10 mouse cellular contexts compared by ENCODE assay signal in genomic region chr11:99055143-99055542, GRCm38 (mm10). TPM values are rescaled to one million over a fixed set of nuclear protein-coding genes. Genes with fewer than 3 reads are reported as not detected.
DNase-seq lines count a peak whose midpoint lies in the region; ATAC-seq and TF ChIP-seq lines count a peak whose summit lies in the region.
"Had no signal": no experiment of that assay in that cellular context is flagged by ENCODE, and none has a peak within 500 bp of the region (broad histone marks: within the 10 kb centered on the region; RNA-seq: fewer than 3 reads in every experiment).

No protein-coding gene starts in this region.

- peak overlapping the region; percentile 63; the same call in 1 of the 2 replicates for H3K27ac ChIP-seq in gastrocnemius, adult 2 months
- H3K27ac ChIP-seq in lung, embryonic 16.5 days (ENCODE audit: low read length), result peak overlapping the region; percentile 71
- 0 out of 2 replicates have a peak overlapping the region, but pooled peaks have one; percentile 55 for H3K27ac ChIP-seq in heart, embryonic 15.5 days
- H3K27ac ChIP-seq in limb, embryonic 14.5 days (replicated peaks; ENCODE audit: low read depth, low read length), result peak overlapping the region; percentile 45
- H3K27ac ChIP-seq: macrophage had no signal

- no peak overlapping the region for H3K4me2 ChIP-seq in lung, embryonic 16.5 days (ENCODE audit: low read depth, low read length)
- H3K4me2 ChIP-seq in heart, embryonic 15.5 days, result no peak overlapping the region
- no peak overlapping the region for H3K4me2 ChIP-seq in limb, embryonic 14.5 days (replicated peaks; ENCODE audit: low read depth, low read length, severe bottlenecking)

- H3K9ac ChIP-seq in lung, embryonic 16.5 days (ENCODE audit: low read length), result no peak overlapping the region
- no peak overlapping the region for H3K9ac ChIP-seq in heart, embryonic 15.5 days
- H3K9ac ChIP-seq in limb, embryonic 14.5 days (ENCODE audit: low read depth, low read length, severe bottlenecking), result no peak overlapping the region

- DNase-seq in gastrocnemius, adult 2 months, result peak; percentile 46
- no peak for DNase-seq in gastrocnemius, adult 8-10 months (ENCODE audit: low spot score in 2 of 2)
- DNase-seq in lung, adult 18-20 months, result no peak
- DNase-seq in limb, embryonic 14.5 days (ENCODE audit: low spot score), result no peak
- no peak for DNase-seq in thymus, postnatal 0 days (ENCODE audit: low spot score)
- no peak for DNase-seq in thymus, postnatal 14 days
- DNase-seq: cerebellum, adult 9-10 months had no signal

- TF ChIP-seq POLR2A in limb, embryonic 14.5 days (IDR thresholded peaks at IDR 0.05; ENCODE audit: borderline replicate concordance, extremely low read depth, insufficient read depth, insufficient read length), result no peak

- peaks cover 12% of the 10 kb centered on the region; the same call in 1 of the 2 replicates for H3K4me1 ChIP-seq in lung, embryonic 16.5 days (replicated peaks; ENCODE audit: control insufficient read depth, insufficient read depth, low read length)
- H3K4me1 ChIP-seq in heart, embryonic 15.5 days (replicated peaks), result peaks cover 13% of the 10 kb centered on the region
- H3K4me1 ChIP-seq in limb, embryonic 14.5 days (ENCODE audit: control insufficient read depth, insufficient read depth, low read length), result peaks cover 19% of the 10 kb centered on the region

- WGBS in lung, embryonic 16.5 days, result 33% methylated on average over 4 of the region's 4 CpGs
- WGBS in heart, embryonic 15.5 days, result 41% methylated on average over 4 of the region's 4 CpGs
- 30% methylated on average over 4 of the region's 4 CpGs for WGBS in limb, embryonic 14.5 days

- intact Hi-C loops in gastrocnemius, adult 2 months (cut with DNase I), result no loop called here

- no peak for TF ChIP-seq CTCF in gastrocnemius, adult 2 months (IDR thresholded peaks at IDR 0.05)

- no peak overlapping the region for H3K4me3 ChIP-seq in gastrocnemius, adult 2 months
- no peak overlapping the region for H3K4me3 ChIP-seq in lung, embryonic 16.5 days (ENCODE audit: low read length)
- H3K4me3 ChIP-seq in heart, embryonic 15.5 days, result no peak overlapping the region
- no peak overlapping the region for H3K4me3 ChIP-seq in limb, embryonic 14.5 days (replicated peaks; ENCODE audit: low read length)

- H3K9me3 ChIP-seq in lung, embryonic 16.5 days (ENCODE audit: control insufficient read depth, low read length), result peaks cover 3% of the 10 kb centered on the region; the same call in 1 of the 2 replicates
- no peaks in the 10 kb centered on the region for H3K9me3 ChIP-seq in heart, embryonic 15.5 days (replicated peaks)
- peaks cover 6% of the 10 kb centered on the region; the same call in 1 of the 2 replicates for H3K9me3 ChIP-seq in limb, embryonic 14.5 days (ENCODE audit: control insufficient read depth, low read length)

- no peaks in the 10 kb centered on the region for H3K27me3 ChIP-seq in lung, embryonic 16.5 days (ENCODE audit: control insufficient read depth, insufficient read depth, low read depth, low read length)
- no peaks in the 10 kb centered on the region for H3K27me3 ChIP-seq in heart, embryonic 15.5 days
- no peaks in the 10 kb centered on the region for H3K27me3 ChIP-seq in limb, embryonic 14.5 days (ENCODE audit: control insufficient read depth, insufficient read depth, low read length)

- no peak for ATAC-seq in lung, embryonic 16.5 days (ENCODE audit: low read depth)
- no peak for ATAC-seq in heart, embryonic 15.5 days (replicated peaks; ENCODE audit: insufficient number of reproducible peaks, insufficient read depth, low FRiP score, low read depth)
- no peak; the same call in 1 of the 2 replicates for ATAC-seq in limb, embryonic 14.5 days (ENCODE audit: low FRiP score, low read depth)

- peaks cover 9% of the 10 kb centered on the region for H3K36me3 ChIP-seq in lung, embryonic 16.5 days (ENCODE audit: control insufficient read depth, insufficient read depth, low read length)
- H3K36me3 ChIP-seq in heart, embryonic 15.5 days, result peaks cover 18% of the 10 kb centered on the region; the same call in 1 of the 2 replicates
- H3K36me3 ChIP-seq in limb, embryonic 14.5 days (ENCODE audit: control insufficient read depth, insufficient read depth, low read length), result peaks cover 38% of the 10 kb centered on the region

RNA-seq across cellular contexts. Expression of gene Igfbp4, which starts 14.1 kb away (rescaled TPM):
- 10 to 100 TPM; 30.4 to 36.8 TPM for total RNA-seq in gastrocnemius, adult 2 months (2021)
- total RNA-seq in gastrocnemius, adult 8-10 months (2022), result 10 to 100 TPM; 23.4 to 50.7 (median 34.4) TPM
- polyA plus RNA-seq in lung, embryonic 16.5 days (2015; fragmentation: Nextera tagmentation; extraction: Ambion mirVana), result 498 TPM in 2 replicates
- polyA plus RNA-seq in heart, embryonic 15.5 days (2015; fragmentation: Nextera tagmentation; extraction: Ambion mirVana), result 344 and 469 TPM in 2 replicates
- 942 and 1,029 TPM in 2 replicates for polyA plus RNA-seq in limb, embryonic 14.5 days (2012; rRNA removed)
- 1,086 and 1,234 TPM in 2 replicates for polyA plus RNA-seq in limb, embryonic 14.5 days (2014; fragmentation: Nextera tagmentation; extraction: Ambion mirVana)
- 85.0 and 98.4 TPM in 2 replicates for polyA plus RNA-seq in thymus, postnatal 0 days (2015; fragmentation: Nextera tagmentation; extraction: Ambion mirVana)

RNA-seq across cellular contexts. Expression of gene Top2a, which starts 31.2 kb away (rescaled TPM):
- total RNA-seq in gastrocnemius, adult 2 months (2021), result under 1 TPM; 0.11 to 0.18 TPM
- under 1 TPM in 3 of 4 experiments, not detected in 1; 0.25 to 0.60 (median 0.29) TPM for total RNA-seq in gastrocnemius, adult 8-10 months (2022)
- 257 and 270 TPM in 2 replicates for polyA plus RNA-seq in lung, embryonic 16.5 days (2015; fragmentation: Nextera tagmentation; extraction: Ambion mirVana)
- 149 and 159 TPM in 2 replicates for polyA plus RNA-seq in heart, embryonic 15.5 days (2015; fragmentation: Nextera tagmentation; extraction: Ambion mirVana)
- polyA plus RNA-seq in limb, embryonic 14.5 days (2012; rRNA removed), result 98.2 and 134 TPM in 2 replicates
- 205 and 209 TPM in 2 replicates for polyA plus RNA-seq in limb, embryonic 14.5 days (2014; fragmentation: Nextera tagmentation; extraction: Ambion mirVana)
- polyA plus RNA-seq in thymus, postnatal 0 days (2015; fragmentation: Nextera tagmentation; extraction: Ambion mirVana), result 298 and 329 TPM in 2 replicates

RNA-seq across cellular contexts. Expression of gene Tns4, which starts 34.0 kb away (rescaled TPM):
- total RNA-seq in gastrocnemius, adult 2 months (2021), result under 1 TPM in 1 of 2 experiments, not detected in 1; 0.22 TPM
- not detected for total RNA-seq in gastrocnemius, adult 8-10 months (2022)
- polyA plus RNA-seq in lung, embryonic 16.5 days (2015; fragmentation: Nextera tagmentation; extraction: Ambion mirVana), result 0.19 and 0.39 TPM in 2 replicates
- 0.08 and 0.27 TPM in 2 replicates for polyA plus RNA-seq in heart, embryonic 15.5 days (2015; fragmentation: Nextera tagmentation; extraction: Ambion mirVana)
- polyA plus RNA-seq in limb, embryonic 14.5 days (2012; rRNA removed), result 1.6 and 1.7 TPM in 2 replicates
- 1.5 and 2.5 TPM in 2 replicates for polyA plus RNA-seq in limb, embryonic 14.5 days (2014; fragmentation: Nextera tagmentation; extraction: Ambion mirVana)
- 1.4 and 1.7 TPM in 2 replicates for polyA plus RNA-seq in thymus, postnatal 0 days (2015; fragmentation: Nextera tagmentation; extraction: Ambion mirVana)
